Mouse (Mus musculus) B cell, adult 67 days (primary cell): ENCODE data around the gene Rbpms2. TPM values are rescaled to one million over a fixed set of nuclear protein-coding genes. Genes with fewer than 3 reads are reported as not detected.

Source experiments
- total RNA-seq, 2 experiments: library from RNA; stranded (reverse); gene quantifications; 4 replicates each; pipeline ENCODE4 v1.2.4; 2023

Gene Rbpms2
- under 1 TPM in 1 of 2 experiments, not detected in 1; 0.49 TPM for total RNA-seq

DNA sequence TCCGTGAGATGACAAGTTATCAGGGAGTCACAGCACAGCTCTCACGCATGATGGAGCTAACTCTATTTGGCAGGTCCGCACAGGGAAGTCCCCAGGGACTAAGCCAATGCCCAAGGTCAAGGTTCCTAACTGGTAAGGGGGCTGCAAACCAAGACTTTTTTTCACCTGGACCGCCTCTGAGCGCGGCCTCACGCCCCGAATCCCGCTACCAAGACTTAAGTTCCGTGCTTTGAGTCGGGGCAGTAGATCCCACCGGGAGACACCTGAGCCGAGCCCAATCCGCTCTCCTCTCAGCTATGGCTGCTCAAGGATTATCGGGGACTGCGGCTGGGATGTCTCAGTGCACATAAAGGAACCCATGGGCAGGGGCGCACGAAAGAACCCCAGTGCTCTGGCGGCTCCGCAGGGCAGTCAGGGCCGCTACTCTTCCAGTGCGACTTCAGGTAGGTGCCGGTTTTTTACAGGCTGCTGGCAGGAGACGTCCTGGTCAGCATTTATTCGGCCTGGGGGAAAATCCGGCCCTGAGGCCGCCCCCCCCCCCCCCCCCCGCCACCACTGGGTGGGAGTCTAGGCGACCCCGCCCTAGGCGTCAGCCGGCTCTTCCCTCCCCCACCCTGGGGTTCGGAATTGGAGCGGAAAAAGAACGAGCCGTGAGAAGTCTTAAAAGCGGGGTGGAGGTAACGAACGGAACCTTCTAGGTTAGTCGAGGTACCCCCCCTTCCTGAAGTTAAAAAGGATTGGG is at the start of gene Rbpms2:
TSS of gene Rbpms2 (plus strand) at position 624 of the 742 bp plus-strand sequence.

DNA sequence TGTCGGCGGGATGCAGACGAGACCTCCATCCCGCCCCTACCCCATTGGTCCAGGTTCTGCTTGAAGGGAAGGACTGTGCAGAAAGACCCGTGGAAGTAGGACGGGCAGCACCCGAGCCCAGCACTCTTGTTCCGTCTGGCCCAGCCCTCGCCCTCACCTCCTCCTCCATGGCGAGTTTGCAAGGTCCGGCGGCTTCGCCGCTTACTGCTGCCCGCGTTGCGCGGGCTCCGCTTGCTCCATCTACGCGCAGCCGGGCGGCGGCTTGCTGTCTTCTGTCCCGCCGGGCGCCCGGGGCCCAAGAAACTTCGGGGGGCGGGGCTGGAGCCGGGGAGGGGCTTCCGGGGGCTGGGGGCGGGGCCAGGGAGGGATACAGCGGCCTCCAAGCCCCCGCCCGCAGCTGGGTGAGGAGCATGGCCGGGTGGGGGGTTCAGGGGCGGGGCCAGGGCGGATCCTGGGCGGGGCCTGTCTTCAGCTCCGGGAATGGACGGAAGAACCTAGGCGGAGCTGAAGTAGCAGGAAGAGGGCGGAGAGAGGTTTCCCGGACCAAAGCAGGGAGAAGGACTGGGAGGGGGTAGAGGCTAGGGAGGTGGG is 49.6 kb upstream of the Rbpms2 start, which contains the start of gene Plekho2:
TSS of gene Plekho2 (minus strand) at position 260 of the 591 bp plus-strand sequence.

GRCm38 (mm10) chr9:65586406-65587269 is 42.8 kb upstream of the Rbpms2 start, which contains the start of gene Pif1:
Gene Pif1 (plus strand): TSS chr9:65587160.

GRCm38 (mm10) chr9:65667701-65668100 is 38.3 kb downstream of the Rbpms2 start, which contains the start of gene Oaz2:
Gene Oaz2 (plus strand): TSS chr9:65668001.

Other genes with a start within 250 kb of the Rbpms2 start
- gene Kbtbd13, start 238.0 kb upstream of the Rbpms2 start, total RNA-seq: not detected
- gene Rasl12, start 231.1 kb upstream of the Rbpms2 start, total RNA-seq: not detected
- not detected for gene Slc51b, start 206.7 kb upstream of the Rbpms2 start, total RNA-seq
- gene Mtfmt, start 193.9 kb upstream of the Rbpms2 start, total RNA-seq: 10 to 100 TPM; 28.0 to 30.1 TPM
- gene Spg21, start 168.7 kb upstream of the Rbpms2 start, total RNA-seq: 10 to 100 TPM; 56.3 to 59.6 TPM
- gene Ankdd1a, start 109.5 kb upstream of the Rbpms2 start, total RNA-seq: not detected
- 100 to 1,000 TPM; 159 to 163 TPM for gene Plekho2, start 49.6 kb upstream of the Rbpms2 start, total RNA-seq
- gene Pif1, start 42.5 kb upstream of the Rbpms2 start, total RNA-seq: under 1 TPM; 0.21 to 0.38 TPM
- gene Oaz2, start 38.4 kb downstream of the Rbpms2 start, total RNA-seq: 10 to 100 TPM; 28.8 to 35.4 TPM
- gene Zfp609, start 197.9 kb downstream of the Rbpms2 start, total RNA-seq: 10 to 100 TPM; 18.4 to 23.1 TPM